Mouse (Mus musculus) kidney, embryonic 15.5 days (tissue): ENCODE measurements around the gene Dock9. TPM values are rescaled to one million over a fixed set of nuclear protein-coding genes. Genes with fewer than 3 reads are reported as not detected.
A peak's percentile ranks its signal among the peaks of the same experiment; 100 is the strongest.

ENCODE experiments used
- ATAC-seq: fragments of 200-750 bp; cut with Nextera tagmentation; replicated peaks from 2 replicates; pipeline ENCODE4 v1.8.0; 2017; ENCODE audit warnings: moderate TSS enrichment; ENCODE audit not compliant: low FRiP score
- H3K27ac ChIP-seq: fragments of 300-500 bp; sonication (generic); 2 replicates; pipeline ENCODE4 v1.5.1; 2015; ENCODE audit warnings: mild to moderate bottlenecking, inconsistent platforms
- H3K27me3 ChIP-seq: fragments of 300-500 bp; sonication (generic); 2 replicates; pipeline ENCODE4 v1.6.1; 2015; ENCODE audit warnings: inconsistent platforms
- H3K36me3 ChIP-seq: fragments of 300-500 bp; sonication (generic); 2 replicates; pipeline ENCODE4 v1.6.1; 2015; ENCODE audit warnings: inconsistent platforms
- H3K4me1 ChIP-seq: fragments of 300-500 bp; sonication (generic); 2 replicates; pipeline ENCODE4 v1.6.1; 2015; ENCODE audit warnings: inconsistent platforms
- H3K4me2 ChIP-seq: fragments of 300-500 bp; sonication (generic); 2 replicates; pipeline ENCODE4 v1.6.1; 2015; ENCODE audit warnings: moderate library complexity, mild to moderate bottlenecking, inconsistent platforms
- H3K4me3 ChIP-seq: fragments of 300-500 bp; sonication (generic); replicated peaks from 2 replicates; pipeline ENCODE4 v1.5.1; 2015; ENCODE audit warnings: mild to moderate bottlenecking, inconsistent platforms
- H3K9ac ChIP-seq: fragments of 300-500 bp; sonication (generic); 2 replicates; pipeline ENCODE4 v1.6.1; 2015; ENCODE audit warnings: mild to moderate bottlenecking, inconsistent platforms
- H3K9me3 ChIP-seq: fragments of 300-500 bp; sonication (generic); replicated peaks from 2 replicates; pipeline ENCODE4 v1.6.1; 2016; ENCODE audit warnings: inconsistent platforms
- WGBS: fragments of 180-500 bp; shearing (Covaris S2); methylation state at CpG from one replicate; pipeline ENCODE4 v1.1.7; 2015; ENCODE audit warnings: mixed read lengths; 5-methylcytosine and 5-hydroxymethylcytosine counted together
- polyA plus RNA-seq: library from polyadenylated mRNA; unstranded; fragments of >200 nt; fragmentation: Nextera tagmentation; extraction: Ambion mirVana; gene quantifications from 2 replicates; pipeline ENCODE4 v1.2.1, GENCODE M21; 2015

Dock9 gene
- polyA plus RNA-seq, 1 experiment from 2014 or later: 11.1 TPM

DNA sequence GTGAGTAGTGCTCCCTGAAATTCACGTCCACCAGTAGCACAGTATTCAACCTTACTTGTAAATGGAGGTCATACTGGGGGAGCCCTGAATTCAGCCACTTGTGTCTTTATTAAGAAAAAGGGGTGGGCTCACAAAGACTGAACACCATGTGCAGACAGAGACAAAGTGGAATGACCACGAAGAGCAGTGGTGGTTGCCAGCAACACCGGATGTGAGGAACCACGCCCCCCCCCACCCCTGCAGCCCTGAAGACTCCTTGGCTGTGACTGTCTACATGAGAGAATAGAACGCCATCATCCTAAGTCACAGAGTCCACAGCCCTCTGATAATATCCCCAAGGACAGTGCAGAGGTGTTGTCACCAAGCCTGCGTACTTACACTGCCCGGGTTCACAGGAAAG, 191.2 kb downstream of the Dock9 start:
- no peaks in the 10 kb centered on the region for H3K9me3 ChIP-seq
- no peak overlapping the region for H3K9ac ChIP-seq
- H3K4me3 ChIP-seq: no peak overlapping the region
- H3K4me2 ChIP-seq: no peak overlapping the region
- H3K27me3 ChIP-seq: no peaks in the 10 kb centered on the region
- no peaks in the 10 kb centered on the region for H3K4me1 ChIP-seq
- peaks cover 32% of the 10 kb centered on the region for H3K36me3 ChIP-seq
- WGBS: 82% methylated on average over 7 of the region's 7 CpGs
- H3K27ac ChIP-seq: no peak overlapping the region
- no peak for ATAC-seq

DNA sequence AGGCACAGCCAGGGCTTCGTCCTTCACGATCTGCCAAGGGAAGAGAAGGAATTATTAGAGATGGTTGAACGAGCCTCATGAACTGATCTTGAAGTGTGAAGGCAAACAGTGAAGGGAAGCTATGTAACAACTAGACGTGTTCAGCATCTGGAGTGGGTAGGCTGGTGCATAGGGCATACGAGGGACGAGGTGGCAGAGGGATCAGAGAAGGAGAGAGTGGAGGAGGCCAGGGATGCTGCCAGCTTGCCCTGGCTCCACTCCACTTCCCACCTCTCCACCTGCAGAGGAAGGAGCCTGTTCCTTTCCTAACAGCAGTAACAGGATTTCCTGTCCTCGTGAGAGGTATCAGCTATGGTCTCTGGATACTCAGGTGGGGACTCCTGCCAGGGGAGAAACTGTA, 192.4 kb downstream of the Dock9 start:
- Histone ChIP-seq H3K9me3 (no peaks in the 10 kb centered on the region), H3K4me2 (no peak overlapping the region), H3K9ac (no peak overlapping the region), H3K27ac (no peak overlapping the region), H3K36me3 (peaks cover 36% of the 10 kb centered on the region), H3K4me3 (no peak overlapping the region), H3K27me3 (no peaks in the 10 kb centered on the region), H3K4me1 (no peaks in the 10 kb centered on the region)
- ATAC-seq: no peak
- WGBS: 76% methylated on average over 7 of the region's 7 CpGs

- 77% methylated on average over 4 of the region's 4 CpGs for WGBS
- H3K4me1 ChIP-seq: no peaks in the 10 kb centered on the region
- no peak for ATAC-seq
- peaks cover 32% of the 10 kb centered on the region for H3K36me3 ChIP-seq
- H3K27ac ChIP-seq: no peak overlapping the region
- H3K9ac ChIP-seq: no peak overlapping the region
- no peak overlapping the region for H3K4me3 ChIP-seq
- no peak overlapping the region for H3K4me2 ChIP-seq
- no peaks in the 10 kb centered on the region for H3K9me3 ChIP-seq
- no peaks in the 10 kb centered on the region for H3K27me3 ChIP-seq
Observed at GRCm38 (mm10) chr14:121604565-121604964, 193.1 kb downstream of the Dock9 start.

DNA sequence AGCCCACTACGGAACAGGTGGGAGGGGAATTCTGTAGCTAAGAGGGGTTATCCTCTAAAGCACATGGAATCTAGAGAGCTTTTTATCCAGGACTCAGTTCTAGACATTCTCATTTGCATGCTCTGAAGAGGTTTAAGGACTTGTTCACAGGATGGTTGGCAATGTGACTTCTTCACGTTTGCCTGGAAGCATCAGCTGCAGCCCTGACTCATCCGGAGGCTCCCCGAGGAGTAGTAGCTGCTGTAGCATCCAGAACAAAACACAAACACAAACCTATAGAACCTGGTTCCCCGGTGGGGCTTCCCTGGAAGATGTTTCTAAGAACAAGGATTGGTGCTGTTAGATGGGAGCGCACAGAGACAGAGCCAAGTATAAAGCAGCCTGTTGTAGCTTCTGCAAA, 195.0 kb downstream of the Dock9 start:
- H3K4me3 ChIP-seq: no peak overlapping the region
- H3K27ac ChIP-seq: no peak overlapping the region
- no peak for ATAC-seq
- H3K9ac ChIP-seq: no peak overlapping the region
- no peaks in the 10 kb centered on the region for H3K27me3 ChIP-seq
- peaks cover 40% of the 10 kb centered on the region for H3K36me3 ChIP-seq
- H3K9me3 ChIP-seq: no peaks in the 10 kb centered on the region
- WGBS: 87% methylated on average over 6 of the region's 6 CpGs
- H3K4me2 ChIP-seq: no peak overlapping the region
- H3K4me1 ChIP-seq: no peaks in the 10 kb centered on the region

- H3K9me3 ChIP-seq: no peaks in the 10 kb centered on the region
- peaks cover 36% of the 10 kb centered on the region for H3K36me3 ChIP-seq
- H3K4me2 ChIP-seq: no peak overlapping the region
- no peak overlapping the region for H3K9ac ChIP-seq
- H3K27me3 ChIP-seq: no peaks in the 10 kb centered on the region
- no peak overlapping the region for H3K27ac ChIP-seq
- no peak overlapping the region for H3K4me3 ChIP-seq
- 0 out of 2 replicates have a peak, but pooled peaks cover 5% of the 10 kb centered on the region for H3K4me1 ChIP-seq
- WGBS: 96% methylated on average over 4 of the region's 4 CpGs
- ATAC-seq: no peak
Observed at GRCm38 (mm10) chr14:121600538-121600937, 197.1 kb downstream of the Dock9 start.

DNA sequence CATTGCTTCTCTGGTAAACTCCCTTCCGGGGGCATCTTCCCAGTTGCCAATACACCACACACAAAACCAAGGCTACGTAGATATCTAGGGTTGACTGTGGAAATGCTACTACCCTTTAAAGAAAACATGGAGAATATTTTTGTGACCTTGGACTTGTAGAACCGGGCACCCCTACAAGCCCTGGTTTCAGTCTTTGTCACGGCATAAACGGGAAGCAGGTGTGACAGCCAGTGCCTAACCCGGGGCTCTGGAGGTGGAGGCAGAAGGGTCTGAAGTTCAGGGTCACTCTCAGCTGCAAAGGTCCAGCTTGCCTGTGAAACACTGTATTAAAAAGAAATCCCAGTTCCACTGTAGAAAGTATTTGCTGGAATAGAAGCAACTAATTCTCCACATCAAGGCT, 200.6 kb downstream of the Dock9 start:
- no peaks in the 10 kb centered on the region for H3K9me3 ChIP-seq
- no peak overlapping the region for H3K4me3 ChIP-seq
- H3K4me1 ChIP-seq: peaks cover 28% of the 10 kb centered on the region
- ATAC-seq: no peak
- peaks cover 20% of the 10 kb centered on the region for H3K36me3 ChIP-seq
- whole genome bisulfite sequencing: 67% methylated on average over 6 of the region's 6 CpGs
- H3K9ac ChIP-seq: no peak overlapping the region
- H3K27me3 ChIP-seq: no peaks in the 10 kb centered on the region
- peak overlapping the region; percentile 14; the same call in 1 of the 2 replicates for H3K27ac ChIP-seq
- H3K4me2 ChIP-seq: no peak overlapping the region

GRCm38 (mm10) chr14:121596631-121597030, 201.0 kb downstream of the Dock9 start:
- Histone ChIP-seq H3K4me3 (no peak overlapping the region), H3K9me3 (no peaks in the 10 kb centered on the region), H3K36me3 (peaks cover 20% of the 10 kb centered on the region), H3K27me3 (no peaks in the 10 kb centered on the region), H3K27ac (peak overlapping the region; percentile 14; the same call in 1 of the 2 replicates), H3K9ac (no peak overlapping the region), H3K4me2 (no peak overlapping the region), H3K4me1 (peaks cover 32% of the 10 kb centered on the region)
- ATAC-seq: peak; percentile 49
- 56% methylated on average over 9 of the region's 9 CpGs for WGBS

- Histone ChIP-seq H3K4me2 (no peak overlapping the region), H3K36me3 (peaks cover 19% of the 10 kb centered on the region), H3K27ac (no peak overlapping the region), H3K4me3 (no peak overlapping the region), H3K9ac (no peak overlapping the region), H3K27me3 (no peaks in the 10 kb centered on the region), H3K4me1 (peaks cover 44% of the 10 kb centered on the region), H3K9me3 (no peaks in the 10 kb centered on the region)
- no peak for ATAC-seq
- 74% methylated on average over 5 of the region's 5 CpGs for WGBS
Observed at GRCm38 (mm10) chr14:121594684-121595083, 203.0 kb downstream of the Dock9 start.

DNA sequence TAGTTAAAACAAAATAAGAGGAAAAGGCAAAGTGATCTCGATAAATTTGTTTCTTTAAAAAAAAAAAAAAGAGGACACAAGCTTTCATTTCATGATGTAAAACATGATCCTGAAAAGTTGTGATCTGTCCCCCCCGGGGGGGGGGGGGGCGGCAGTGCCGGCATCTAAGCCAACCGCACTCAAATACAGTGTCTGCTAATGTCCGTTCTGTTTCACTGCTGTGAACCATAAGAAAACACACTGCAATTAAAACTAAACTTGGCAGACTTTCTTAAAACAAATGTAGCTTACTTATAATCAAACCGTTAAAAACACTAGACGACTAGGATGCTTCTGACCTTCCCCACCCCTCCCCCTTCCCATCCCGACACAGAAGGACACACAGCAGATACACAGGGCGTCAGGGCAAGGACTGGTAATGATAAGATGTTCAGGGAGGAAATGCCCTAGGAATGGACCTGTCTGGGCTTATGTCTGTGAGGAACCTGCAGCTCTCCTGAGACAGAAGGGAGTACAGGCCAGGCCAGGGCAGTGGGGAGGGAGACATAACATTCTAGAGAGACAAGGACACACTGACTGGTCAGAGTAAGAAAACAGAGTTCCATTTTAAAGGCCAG, 204.2 kb downstream of the Dock9 start:
- no peak overlapping the region for H3K9ac ChIP-seq
- WGBS: 51% methylated on average over 10 of the region's 10 CpGs
- no peak overlapping the region for H3K4me3 ChIP-seq
- 0 out of 2 replicates have a peak overlapping the region, but pooled peaks have one; percentile 48 for H3K27ac ChIP-seq
- no peaks in the 10 kb centered on the region for H3K27me3 ChIP-seq
- H3K4me2 ChIP-seq: no peak overlapping the region
- no peaks in the 10 kb centered on the region for H3K9me3 ChIP-seq
- ATAC-seq: no peak
- peaks cover 14% of the 10 kb centered on the region for H3K36me3 ChIP-seq
- H3K4me1 ChIP-seq: peaks cover 55% of the 10 kb centered on the region

- H3K36me3 ChIP-seq: peaks cover 11% of the 10 kb centered on the region; the same call in 1 of the 2 replicates
- no peak overlapping the region for H3K4me2 ChIP-seq
- 47% methylated on average over 3 of the region's 3 CpGs for WGBS
- H3K4me3 ChIP-seq: no peak overlapping the region
- H3K4me1 ChIP-seq: peaks cover 55% of the 10 kb centered on the region
- ATAC-seq: no peak
- no peaks in the 10 kb centered on the region for H3K27me3 ChIP-seq
- H3K27ac ChIP-seq: peak overlapping the region; percentile 48; the same call in 1 of the 2 replicates
- no peak overlapping the region for H3K9ac ChIP-seq
- H3K9me3 ChIP-seq: no peaks in the 10 kb centered on the region
Observed at GRCm38 (mm10) chr14:121592890-121593289, 204.7 kb downstream of the Dock9 start.

GRCm38 (mm10) chr14:121592356-121592755, 205.3 kb downstream of the Dock9 start:
- peaks cover 10% of the 10 kb centered on the region; the same call in 1 of the 2 replicates for H3K36me3 ChIP-seq
- H3K9me3 ChIP-seq: no peaks in the 10 kb centered on the region
- H3K27me3 ChIP-seq: no peaks in the 10 kb centered on the region
- no peak overlapping the region for H3K27ac ChIP-seq
- peaks cover 55% of the 10 kb centered on the region for H3K4me1 ChIP-seq
- no peak overlapping the region for H3K4me2 ChIP-seq
- ATAC-seq: 0 out of 2 replicates have a peak, but pooled peaks have one; percentile 13
- WGBS: 53% methylated on average over 9 of the region's 9 CpGs
- no peak overlapping the region for H3K4me3 ChIP-seq
- no peak overlapping the region for H3K9ac ChIP-seq

GRCm38 (mm10) chr14:121589097-121589725, 208.4 kb downstream of the Dock9 start:
- peak; percentile 65 for ATAC-seq
- Histone ChIP-seq H3K9me3 (no peaks in the 10 kb centered on the region), H3K4me3 (no peak overlapping the region), H3K9ac (no peak overlapping the region), H3K36me3 (peaks cover 3% of the 10 kb centered on the region; the same call in 1 of the 2 replicates), H3K27me3 (no peaks in the 10 kb centered on the region), H3K4me1 (peaks cover 50% of the 10 kb centered on the region), H3K27ac (0 out of 2 replicates have a peak overlapping the region, but pooled peaks have one; percentile 48), H3K4me2 (no peak overlapping the region)
- WGBS: 53% methylated on average over 10 of the region's 10 CpGs
